Mouse (Mus musculus): Measurements from ENCODE around the gene Rtl10. TPM values are rescaled to one million over a fixed set of nuclear protein-coding genes. Genes with fewer than 3 reads are reported as not detected.

Rtl10 gene
- polyA plus RNA-seq, 1 experiment from 2014 or later, result 0.70 TPM

Other genes starting within 250 kb of the Rtl10 start
- gene Gm49776, start 240.6 kb upstream of the Rtl10 start, polyA plus RNA-seq (2015; fragmentation: Nextera tagmentation; extraction: Ambion mirVana), result not detected in 2 replicates
- gene Dgcr8, start 209.7 kb upstream of the Rtl10 start, polyA plus RNA-seq (2015; fragmentation: Nextera tagmentation; extraction: Ambion mirVana), result 11.2 and 12.8 TPM in 2 replicates
- gene Tango2, start 150.8 kb upstream of the Rtl10 start, polyA plus RNA-seq (2015; fragmentation: Nextera tagmentation; extraction: Ambion mirVana), result 56.5 and 61.7 TPM in 2 replicates
- gene Arvcf, start 150.7 kb upstream of the Rtl10 start, polyA plus RNA-seq (2015; fragmentation: Nextera tagmentation; extraction: Ambion mirVana), result 7.6 and 9.4 TPM in 2 replicates
- 101 and 114 TPM in 2 replicates for gene Txnrd2, start 72.5 kb upstream of the Rtl10 start, polyA plus RNA-seq (2015; fragmentation: Nextera tagmentation; extraction: Ambion mirVana)
- gene Comt, start 72.0 kb upstream of the Rtl10 start, polyA plus RNA-seq (2015; fragmentation: Nextera tagmentation; extraction: Ambion mirVana), result 87.6 and 94.1 TPM in 2 replicates
- gene Gnb1l, start 188 bp upstream of the Rtl10 start, polyA plus RNA-seq (2015; fragmentation: Nextera tagmentation; extraction: Ambion mirVana), result 7.5 and 8.3 TPM in 2 replicates
- 0.15 and 0.23 TPM in 2 replicates for gene Tbx1, start 91.8 kb downstream of the Rtl10 start, polyA plus RNA-seq (2015; fragmentation: Nextera tagmentation; extraction: Ambion mirVana)
- gene Gp1bb, start 123.5 kb downstream of the Rtl10 start, polyA plus RNA-seq (2015; fragmentation: Nextera tagmentation; extraction: Ambion mirVana), result 19.6 and 24.9 TPM in 2 replicates
- gene Gm49601, start 127.5 kb downstream of the Rtl10 start, polyA plus RNA-seq (2015; fragmentation: Nextera tagmentation; extraction: Ambion mirVana), result 0.39 and 0.91 TPM in 2 replicates
- gene Sept5, start 131.1 kb downstream of the Rtl10 start, polyA plus RNA-seq (2015; fragmentation: Nextera tagmentation; extraction: Ambion mirVana), result 3.5 and 3.6 TPM in 2 replicates

All from liver, embryonic 15.5 days (tissue).